Mouse (Mus musculus) cerebellum, adult 9-11 months (tissue): ENCODE measurements at regions not wholly inside any gene's neighbourhood (a gene's known extent, or its start where the extent isn't known, plus 50 kb on each side); places are given as distances from the start of the nearest gene placed in this dataset.

ENCODE experiments used
- DNase-seq: peaks from one replicate; pipeline ENCODE4 v3.0.0; 2022

- DNase-seq, result no peak
Measured at GRCm38 (mm10) chr2:77358176-77358575, 77.8 kb upstream of the Sestd1 start.

DNA sequence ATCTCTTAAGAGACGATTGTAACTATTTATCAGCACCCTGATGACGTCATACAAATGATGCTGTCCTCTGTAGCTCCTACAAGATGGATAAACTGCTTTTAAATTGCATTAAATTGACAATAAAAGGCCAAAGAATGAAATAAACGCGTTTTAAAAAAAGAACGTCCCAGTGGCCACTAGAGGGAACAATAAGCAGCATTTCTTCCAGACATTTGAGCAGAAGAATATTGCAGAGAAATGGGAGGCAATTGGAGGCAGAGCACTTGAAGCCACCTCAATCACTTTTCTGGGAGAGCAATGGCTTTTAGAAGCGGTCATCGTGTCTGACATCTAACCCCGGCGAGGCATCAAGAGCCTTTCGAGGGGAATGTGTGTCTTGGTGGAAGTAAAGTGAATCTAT, 76.4 kb upstream of the Sestd1 start:
- DNase-seq, result no peak

GRCm38 (mm10) chr2:77351987-77352628, 71.7 kb upstream of the Sestd1 start:
- DNase-seq, result no peak

DNA sequence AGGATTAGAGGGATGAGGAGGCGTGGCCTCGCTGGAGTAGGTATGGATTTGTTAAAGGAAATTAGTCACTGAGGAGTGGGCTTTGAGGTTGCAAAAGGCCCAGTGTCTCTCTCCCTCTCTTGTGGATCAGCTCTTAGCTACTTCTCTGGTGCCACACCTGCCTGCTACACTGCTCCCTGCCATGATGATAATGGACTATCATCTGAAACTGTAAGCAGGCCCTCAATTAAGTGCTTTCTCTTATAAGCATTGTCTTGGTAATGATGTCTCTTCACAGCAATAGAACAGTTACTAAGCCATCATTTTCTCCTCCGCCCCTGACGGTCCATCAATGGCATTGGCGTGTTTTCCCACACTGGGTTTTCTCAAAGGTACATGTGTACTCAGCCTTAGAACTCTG, 66.6 kb upstream of the Sestd1 start:
- no peak for DNase-seq

GRCm38 (mm10) chr2:77343736-77344440, 63.5 kb upstream of the Sestd1 start:
- DNase-seq, result no peak

GRCm38 (mm10) chr2:77342416-77342815, 62.0 kb upstream of the Sestd1 start:
- no peak for DNase-seq

- peak; percentile 89 for DNase-seq
Measured at GRCm38 (mm10) chr2:77341575-77342332, 61.4 kb upstream of the Sestd1 start.

DNA sequence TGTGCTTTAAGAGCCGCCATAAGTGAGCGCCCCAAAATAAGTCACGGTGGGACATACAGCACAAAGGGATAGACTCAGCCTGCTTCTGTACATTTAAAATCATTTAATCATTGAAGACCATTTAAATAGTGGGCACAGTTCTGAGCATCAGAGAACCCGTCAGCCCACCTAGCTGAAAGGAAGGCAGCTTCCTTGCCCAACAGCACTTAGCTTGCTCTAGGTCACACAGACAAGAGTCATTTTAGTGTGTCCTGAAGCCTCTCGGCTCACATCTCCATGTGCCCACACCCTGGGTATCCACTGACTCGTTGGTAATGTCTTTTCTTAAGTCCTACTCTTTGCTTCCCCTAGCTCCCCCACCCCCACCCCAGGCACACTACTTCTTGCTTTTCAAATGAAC, 59.7 kb upstream of the Sestd1 start:
- DNase-seq, result no peak

DNA sequence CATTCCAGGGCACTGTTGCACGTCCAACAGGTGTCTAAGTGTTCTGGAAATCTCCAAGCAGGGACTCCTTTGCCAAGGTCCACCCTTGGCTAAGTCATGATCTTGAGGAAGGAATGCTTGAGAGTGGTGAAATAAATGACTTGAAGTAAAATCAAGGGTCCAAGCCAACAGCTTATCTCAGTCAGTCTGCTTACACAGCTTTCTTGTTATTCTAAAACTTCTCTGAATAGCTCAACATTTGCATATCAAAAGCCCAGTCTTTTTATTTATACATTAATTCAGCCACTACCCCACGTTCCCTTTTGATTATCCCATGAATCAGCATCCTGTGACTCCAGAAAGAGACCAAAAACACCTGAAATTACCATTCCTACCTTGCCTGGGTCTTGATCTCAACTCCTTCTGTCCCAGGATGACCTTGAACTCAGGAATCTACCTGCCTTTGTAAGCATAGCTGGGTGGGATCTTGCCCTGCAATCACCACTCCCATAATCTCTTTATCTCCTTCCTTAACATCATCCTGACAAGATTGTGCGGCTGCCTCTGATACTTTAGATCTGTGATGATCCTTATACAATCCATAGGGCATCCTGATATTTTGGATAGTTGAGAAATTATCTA, 57.5 kb upstream of the Sestd1 start:
- no peak for DNase-seq

GRCm38 (mm10) chr2:77337318-77337717, 56.9 kb upstream of the Sestd1 start:
- DNase-seq, result no peak

GRCm38 (mm10) chr2:77336810-77337209, 56.4 kb upstream of the Sestd1 start:
- no peak for DNase-seq

GRCm38 (mm10) chr2:77334706-77335105, 54.3 kb upstream of the Sestd1 start:
- DNase-seq, result no peak

- no peak for DNase-seq
Measured at GRCm38 (mm10) chr2:77333394-77334079, 53.1 kb upstream of the Sestd1 start.
